Mouse (Mus musculus) heart, adult 9 months (tissue): ENCODE results near the gene Fgfr2.

Experiments
- DNase-seq, 2 experiments: peaks; one replicate each; pipeline ENCODE4 v3.0.0; 2022; ENCODE audit warnings: low spot score in 2 of 2

Gene Fgfr2

GRCm38 (mm10) chr7:131978609-131979008 is 1144.5 kb downstream of the Fgfr2 start:
- DNase-seq: no peak

GRCm38 (mm10) chr7:131975867-131976266 is 1147.3 kb downstream of the Fgfr2 start:
- DNase-seq: no peak

GRCm38 (mm10) chr7:131970255-131970654 is 1152.9 kb downstream of the Fgfr2 start:
- no peak for DNase-seq

- no peak for DNase-seq
Measured at GRCm38 (mm10) chr7:131966916-131967494, 1156.1 kb downstream of the Fgfr2 start.

GRCm38 (mm10) chr7:131966023-131966915 is 1156.9 kb downstream of the Fgfr2 start, which contains the start of gene Gpr26:
Gpr26 (plus strand) TSS chr7:131966460.
- DNase-seq: no peak

GRCm38 (mm10) chr7:131960551-131960950 is 1162.6 kb downstream of the Fgfr2 start:
- DNase-seq: no peak

GRCm38 (mm10) chr7:131958705-131959104 is 1164.4 kb downstream of the Fgfr2 start:
- DNase-seq: no peak

GRCm38 (mm10) chr7:131953402-131953801 is 1169.7 kb downstream of the Fgfr2 start:
- DNase-seq: no peak

- DNase-seq: no peak
Measured at GRCm38 (mm10) chr7:131951131-131951530, 1172.0 kb downstream of the Fgfr2 start.

GRCm38 (mm10) chr7:131937611-131938010 is 1185.5 kb downstream of the Fgfr2 start:
- DNase-seq: no peak

GRCm38 (mm10) chr7:131927288-131928050 is 1195.7 kb downstream of the Fgfr2 start:
- DNase-seq: no peak

GRCm38 (mm10) chr7:131917384-131917783 is 1205.8 kb downstream of the Fgfr2 start:
- no peak for DNase-seq

GRCm38 (mm10) chr7:131909611-131910010 is 1213.5 kb downstream of the Fgfr2 start:
- no peak for DNase-seq

GRCm38 (mm10) chr7:131906499-131907190 is 1216.5 kb downstream of the Fgfr2 start:
- DNase-seq: no peak

- peak; percentile 35 to 64 for DNase-seq
Measured at GRCm38 (mm10) chr7:131899356-131899755, 1223.8 kb downstream of the Fgfr2 start.

GRCm38 (mm10) chr7:131897282-131897681 is 1225.9 kb downstream of the Fgfr2 start:
- no peak for DNase-seq

GRCm38 (mm10) chr7:131882824-131883223 is 1240.3 kb downstream of the Fgfr2 start:
- DNase-seq: no peak

- peak; percentile 22 to 26 for DNase-seq
Measured at GRCm38 (mm10) chr7:131881876-131882615, 1241.1 kb downstream of the Fgfr2 start.

GRCm38 (mm10) chr7:131880150-131880549 is 1243.0 kb downstream of the Fgfr2 start:
- DNase-seq: no peak

- DNase-seq: no peak
Measured at GRCm38 (mm10) chr7:131878846-131879245, 1244.3 kb downstream of the Fgfr2 start.

GRCm38 (mm10) chr7:131861157-131861556 is 1262.0 kb downstream of the Fgfr2 start:
- no peak for DNase-seq
